Mouse (Mus musculus): ENCODE measurements at regions not wholly inside any gene's neighbourhood (a gene's known extent, or its start where the extent isn't known, plus 50 kb on each side); places are given as distances from the start of the nearest gene placed in this dataset.

DNA sequence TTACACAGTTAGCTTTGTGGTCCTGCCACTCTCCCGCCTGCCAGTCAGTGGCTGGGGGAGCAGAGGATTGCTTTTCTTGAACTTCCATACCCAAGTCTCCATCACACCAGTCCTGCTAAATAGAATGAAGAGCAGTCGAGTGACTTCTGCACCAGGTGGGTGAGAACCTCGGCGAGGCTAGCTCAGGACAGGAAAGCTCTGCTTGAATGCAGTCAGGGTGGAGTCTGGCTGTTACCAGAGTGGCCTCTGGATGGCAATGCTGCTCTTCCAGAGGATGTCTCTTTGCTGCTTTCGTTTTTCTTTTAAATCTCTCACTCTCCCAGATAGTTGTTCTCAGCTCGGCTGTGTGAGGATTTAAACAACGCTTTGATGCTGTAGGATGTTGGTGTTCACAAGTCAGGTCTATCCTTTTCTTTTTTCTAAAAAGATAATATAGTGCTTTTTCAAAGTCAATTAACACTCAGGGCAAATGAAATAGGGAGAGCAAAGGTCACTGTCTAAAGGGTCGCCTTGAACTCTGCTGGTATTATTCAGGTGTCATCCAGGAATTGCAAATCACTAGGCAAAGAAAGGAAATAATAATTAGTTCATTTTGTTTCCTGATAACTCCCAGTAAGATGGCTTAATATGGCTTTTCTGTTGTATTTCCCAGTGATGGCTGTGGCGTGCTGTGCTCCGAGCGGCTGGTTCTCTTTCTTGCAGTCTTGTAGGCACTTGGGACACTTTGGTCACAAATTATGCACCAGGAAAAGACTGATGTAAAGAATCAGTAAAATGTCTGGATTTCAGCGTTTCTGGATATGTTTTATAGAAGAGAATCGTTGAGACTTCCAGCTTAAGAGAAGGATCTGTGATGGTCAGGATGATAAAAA, 368.8 kb downstream of the D3Ertd751e start:
- DNase-seq (ENCODE audit: extremely low spot score in 1 of 2, low spot score in 1 of 2), result peak; percentile 48 to 58

DNA sequence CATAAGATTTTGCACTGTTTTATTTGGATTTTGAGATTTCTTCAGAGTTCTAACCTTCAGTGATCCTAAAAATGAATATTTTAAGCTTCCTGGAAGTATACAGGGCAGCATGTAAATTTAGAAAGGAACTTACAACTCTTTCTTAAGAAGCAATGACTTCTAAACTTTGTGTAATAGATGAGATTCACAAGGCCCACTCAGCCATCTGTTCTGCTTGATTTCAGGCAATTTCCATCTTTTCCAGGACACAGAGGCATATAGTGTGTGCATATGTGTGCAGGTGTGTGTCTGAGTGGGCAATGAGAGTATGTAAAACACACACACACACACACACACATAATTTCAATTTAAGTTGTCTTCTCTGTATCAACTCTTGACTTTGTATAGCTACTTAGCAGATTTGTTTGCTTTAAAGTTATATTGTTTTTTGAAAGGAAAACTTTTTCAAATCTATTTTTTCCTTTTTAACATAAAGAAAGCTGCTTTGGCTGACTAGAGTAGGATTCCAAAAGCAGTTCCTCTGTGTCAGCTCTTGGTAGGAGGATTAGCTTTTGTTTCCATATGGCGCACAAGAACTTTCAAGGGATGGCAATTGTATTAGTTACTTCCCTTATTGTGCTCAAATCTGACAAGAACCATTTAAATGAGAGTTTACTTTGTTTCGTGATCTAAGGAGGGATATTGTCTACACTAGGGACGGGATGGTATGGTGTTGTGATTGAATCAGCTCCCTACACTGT, 387.6 kb downstream of the D3Ertd751e start:
- no peak for DNase-seq (ENCODE audit: extremely low spot score in 1 of 2, low spot score in 1 of 2)

DNA sequence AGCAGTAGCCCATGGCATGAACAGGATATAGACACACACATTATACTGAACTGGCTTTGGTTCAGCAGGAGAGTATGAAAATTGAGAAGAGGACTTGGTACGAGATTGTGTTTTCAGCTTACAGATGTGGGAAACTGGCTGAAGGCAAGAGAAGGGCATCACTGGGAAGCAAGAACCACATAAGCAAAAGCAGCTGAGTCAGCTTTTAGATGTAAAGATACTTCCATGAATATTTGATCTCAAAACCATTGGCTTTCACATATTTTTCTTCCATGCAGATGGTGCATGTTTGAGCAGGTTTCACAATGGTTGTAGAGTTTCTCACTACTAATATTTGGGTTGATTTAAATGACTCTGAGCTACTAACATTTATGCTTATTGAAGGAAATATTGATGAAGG, 389.9 kb downstream of the D3Ertd751e start:
- DNase-seq (ENCODE audit: extremely low spot score in 1 of 2, low spot score in 1 of 2), result no peak

DNA sequence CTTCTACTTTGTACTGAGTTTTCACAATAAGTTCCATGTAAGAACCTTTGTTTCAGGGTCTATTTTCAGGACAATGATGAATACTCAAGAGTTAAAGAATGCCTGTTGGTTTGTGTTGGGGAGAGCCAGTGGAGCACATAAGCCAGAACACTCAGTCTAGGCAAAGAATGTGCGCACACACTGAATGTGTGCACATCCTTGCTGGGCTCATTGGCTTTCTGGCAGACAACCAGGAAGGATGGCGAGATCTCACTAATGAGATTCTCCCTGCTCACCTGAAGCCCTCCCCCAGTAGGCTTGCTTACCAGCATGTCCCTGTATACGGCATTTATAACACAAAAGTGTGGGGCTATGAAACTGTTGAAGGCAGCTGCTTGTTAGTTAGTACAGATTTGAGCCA, 411.0 kb downstream of the D3Ertd751e start:
- no peak for DNase-seq (ENCODE audit: extremely low spot score in 1 of 2, low spot score in 1 of 2)

DNA sequence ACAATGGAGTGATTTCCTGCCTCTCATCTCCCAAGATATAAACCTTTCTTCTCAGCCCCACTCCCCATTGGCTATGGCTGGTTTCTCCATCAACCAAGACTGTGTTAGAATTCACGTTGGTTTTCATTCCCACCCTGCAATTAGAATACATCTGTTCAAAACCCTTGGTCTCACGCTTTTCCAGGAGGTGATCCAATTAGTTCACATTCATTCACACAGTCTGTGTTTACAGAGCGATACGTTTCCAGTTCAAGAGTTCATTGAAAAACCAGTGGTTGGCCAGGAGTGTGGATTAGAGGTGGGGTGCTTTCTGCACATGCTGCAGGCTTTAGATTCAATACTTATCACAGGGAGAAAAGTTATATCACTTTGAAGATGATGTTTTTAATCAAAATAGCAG, 412.5 kb downstream of the D3Ertd751e start:
- no peak for DNase-seq (ENCODE audit: extremely low spot score in 1 of 2, low spot score in 1 of 2)

DNA sequence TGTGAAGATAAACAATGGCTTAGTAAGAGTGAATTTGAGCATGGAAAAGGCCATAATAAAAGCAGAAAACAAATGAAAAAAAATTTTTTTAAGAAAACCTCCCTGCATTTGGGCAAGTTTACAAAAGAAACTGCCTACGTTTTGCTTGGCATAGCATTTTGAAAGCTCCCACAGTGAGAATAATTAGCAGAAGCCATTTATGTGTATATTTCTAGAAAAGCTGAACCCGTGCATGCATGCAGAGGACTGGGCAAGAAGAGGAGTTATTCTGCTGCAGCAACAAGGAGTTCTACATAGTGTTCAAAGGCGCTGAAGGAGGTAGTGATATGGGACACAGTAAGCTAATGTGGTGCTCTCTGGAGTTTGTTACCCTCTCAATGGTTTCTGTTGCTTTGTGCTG, 421.3 kb downstream of the D3Ertd751e start:
- DNase-seq (ENCODE audit: extremely low spot score in 1 of 2, low spot score in 1 of 2), result no peak

DNA sequence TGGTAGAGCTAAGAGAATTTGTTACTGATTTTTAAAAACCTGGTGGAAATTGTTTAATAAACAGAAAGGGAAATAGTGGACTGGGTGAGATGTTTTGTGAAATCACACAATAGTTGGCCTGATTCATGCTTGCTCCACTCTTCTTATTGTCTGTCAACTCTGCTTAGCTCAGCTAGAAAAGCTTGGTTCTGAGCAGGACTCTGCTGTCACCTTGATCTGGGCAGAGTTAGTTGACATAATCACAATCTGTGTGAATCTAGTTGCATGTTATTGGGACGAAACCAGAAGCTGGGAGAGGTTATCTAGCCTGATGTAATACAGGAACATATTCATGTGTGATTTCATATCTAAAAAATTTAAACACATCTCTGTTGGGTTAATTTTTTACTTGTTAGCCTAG, 456.8 kb downstream of the D3Ertd751e start:
- DNase-seq (ENCODE audit: extremely low spot score in 1 of 2, low spot score in 1 of 2), result no peak

DNA sequence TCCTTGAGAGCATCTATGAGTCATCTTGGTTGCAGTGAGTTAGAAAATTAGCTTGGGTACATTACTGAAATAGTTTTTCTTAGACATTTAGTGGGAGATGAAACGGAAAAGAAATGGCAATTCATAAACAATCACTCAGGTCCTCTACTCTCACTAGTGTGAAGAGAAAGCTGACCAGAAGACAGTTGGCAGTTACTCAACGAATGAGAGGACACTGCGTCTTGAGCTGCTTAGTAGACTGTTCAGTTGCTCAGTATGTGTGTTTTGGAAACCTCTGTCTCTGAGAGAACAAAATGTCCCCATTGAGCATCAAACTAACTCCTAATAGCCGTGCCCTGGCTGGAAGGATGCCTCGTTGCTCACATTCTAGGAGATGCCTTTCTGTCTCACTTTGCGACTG, 459.0 kb downstream of the D3Ertd751e start:
- no peak for DNase-seq (ENCODE audit: extremely low spot score in 1 of 2, low spot score in 1 of 2)

DNA sequence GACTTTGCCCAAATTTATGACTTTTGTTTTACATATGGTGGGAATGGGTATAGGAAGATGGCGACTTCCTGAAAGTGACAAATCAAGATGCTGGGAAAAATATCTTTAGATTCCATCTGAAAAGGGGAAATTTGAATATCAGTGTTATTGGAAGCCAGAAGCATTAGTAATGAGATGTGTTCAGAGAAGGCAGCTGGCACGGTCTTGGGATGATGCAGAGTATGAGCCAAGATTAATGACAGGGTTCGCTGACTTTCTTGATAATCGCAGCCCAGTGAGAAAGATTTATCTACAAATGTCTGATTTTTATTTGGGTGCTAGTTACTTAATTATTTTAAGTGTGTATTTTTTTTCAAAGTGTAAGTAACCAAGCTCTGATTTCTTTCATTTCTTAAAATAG, 463.2 kb downstream of the D3Ertd751e start:
- DNase-seq (ENCODE audit: extremely low spot score in 1 of 2, low spot score in 1 of 2), result no peak

DNA sequence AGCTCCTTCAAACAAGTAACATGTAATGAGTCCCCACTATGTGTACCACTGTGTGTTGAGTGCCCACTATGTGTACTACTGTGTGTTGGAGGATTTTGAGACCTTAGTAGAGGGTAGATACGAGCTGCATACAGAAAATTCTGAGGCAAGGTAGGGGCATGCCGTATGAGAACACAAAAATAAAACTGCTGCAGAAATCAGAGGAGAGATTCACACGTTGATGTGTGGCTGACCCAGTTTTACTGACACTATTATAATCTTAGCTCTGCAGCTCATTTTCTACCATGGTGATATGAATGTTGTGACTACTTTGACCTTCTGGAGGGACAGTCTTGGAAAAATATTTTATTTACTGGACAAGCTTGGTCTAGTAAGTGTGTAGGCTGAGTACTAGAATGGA, 469.0 kb downstream of the D3Ertd751e start:
- no peak for DNase-seq (ENCODE audit: extremely low spot score in 1 of 2, low spot score in 1 of 2)

DNA sequence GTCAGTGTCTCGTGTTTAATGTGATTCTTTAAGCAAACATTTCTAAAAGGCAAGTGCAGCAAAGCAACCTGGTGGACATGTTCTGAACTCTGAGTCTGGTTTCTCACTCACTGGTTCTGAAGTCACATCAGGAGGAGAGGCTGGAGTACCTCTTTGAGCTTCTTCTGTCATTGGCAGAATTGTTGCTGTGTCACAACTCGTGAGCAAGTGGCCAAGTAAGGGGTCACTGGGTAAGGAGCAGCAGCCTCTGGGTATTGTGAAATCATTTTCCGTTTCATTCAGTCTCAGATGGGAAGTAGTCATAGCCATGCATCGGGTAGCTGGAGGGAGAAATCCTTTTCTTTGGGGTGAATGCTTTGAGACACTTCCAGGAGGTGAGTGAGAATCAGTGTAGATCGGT, 470.0 kb downstream of the D3Ertd751e start:
- DNase-seq (ENCODE audit: extremely low spot score in 1 of 2, low spot score in 1 of 2), result no peak

DNA sequence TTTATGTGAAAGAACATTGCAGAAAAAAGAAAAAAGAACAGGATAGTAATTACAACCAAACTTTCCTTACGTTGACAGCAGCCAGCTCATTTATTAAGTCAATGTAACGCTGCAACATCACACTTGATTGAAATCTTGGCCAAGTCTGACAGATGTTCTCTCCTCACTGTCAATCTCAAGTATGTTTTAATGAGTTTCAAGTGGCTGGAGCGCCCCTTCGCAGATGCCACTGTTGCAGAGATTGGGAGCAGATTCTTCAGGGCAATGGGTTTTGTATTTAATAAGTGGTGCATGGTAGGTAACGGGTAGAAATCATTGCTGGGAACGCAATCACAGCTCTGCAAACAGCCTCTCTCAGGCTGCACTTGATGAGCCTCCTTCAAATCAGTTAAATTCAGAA, 470.8 kb downstream of the D3Ertd751e start:
- no peak for DNase-seq (ENCODE audit: extremely low spot score in 1 of 2, low spot score in 1 of 2)

DNA sequence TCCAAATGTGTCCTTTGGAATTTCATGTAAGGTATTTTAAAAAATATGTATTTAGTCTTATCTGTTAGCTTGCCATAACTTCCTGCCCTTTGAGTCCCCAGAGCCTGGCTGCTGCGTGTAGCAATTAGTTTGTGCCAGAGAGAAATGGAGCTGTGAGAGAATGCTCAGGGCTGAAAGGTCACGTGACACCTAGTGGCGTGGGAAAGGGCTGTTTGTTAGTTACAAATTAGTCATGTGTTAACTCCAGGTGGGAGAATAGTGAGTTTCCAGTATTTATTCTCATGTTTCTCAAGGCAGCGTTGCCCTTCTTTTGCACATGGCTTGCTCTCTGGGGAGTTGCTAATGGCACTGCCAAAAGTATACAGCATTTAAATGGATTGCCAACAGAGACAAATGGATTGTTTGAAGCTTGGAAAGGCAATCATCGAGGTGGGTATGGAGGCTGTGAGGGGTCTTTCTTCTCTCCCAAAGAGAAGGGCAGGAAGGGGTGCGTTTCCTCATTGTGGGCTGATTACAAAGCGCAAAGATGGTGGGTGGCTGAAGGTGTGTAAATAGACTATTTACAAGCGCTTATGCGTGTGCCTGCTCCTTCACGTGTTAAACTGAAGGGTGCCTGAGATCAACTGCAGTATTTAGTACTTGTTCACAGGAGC, 472.3 kb downstream of the D3Ertd751e start:
- no peak for DNase-seq (ENCODE audit: extremely low spot score in 1 of 2, low spot score in 1 of 2)

DNA sequence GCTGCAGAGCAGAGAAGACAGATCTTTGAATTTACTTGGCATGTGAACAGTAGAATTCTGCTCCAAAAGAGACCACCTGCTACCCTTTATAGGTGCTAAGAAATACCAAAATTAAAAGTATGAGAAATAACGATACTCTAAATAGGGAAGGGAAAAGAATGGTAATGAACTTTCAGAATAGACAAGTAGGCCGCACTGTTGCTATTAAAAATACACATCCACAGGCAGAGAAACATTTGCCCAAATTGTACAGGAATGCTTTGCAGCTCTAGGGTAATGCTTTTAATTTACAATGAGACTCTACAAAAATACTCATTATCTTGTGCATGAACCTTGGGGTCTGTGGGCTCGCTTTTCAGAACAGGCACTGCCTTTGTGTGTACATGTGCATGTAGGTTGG, 476.3 kb downstream of the D3Ertd751e start:
- no peak for DNase-seq (ENCODE audit: extremely low spot score in 1 of 2, low spot score in 1 of 2)

DNA sequence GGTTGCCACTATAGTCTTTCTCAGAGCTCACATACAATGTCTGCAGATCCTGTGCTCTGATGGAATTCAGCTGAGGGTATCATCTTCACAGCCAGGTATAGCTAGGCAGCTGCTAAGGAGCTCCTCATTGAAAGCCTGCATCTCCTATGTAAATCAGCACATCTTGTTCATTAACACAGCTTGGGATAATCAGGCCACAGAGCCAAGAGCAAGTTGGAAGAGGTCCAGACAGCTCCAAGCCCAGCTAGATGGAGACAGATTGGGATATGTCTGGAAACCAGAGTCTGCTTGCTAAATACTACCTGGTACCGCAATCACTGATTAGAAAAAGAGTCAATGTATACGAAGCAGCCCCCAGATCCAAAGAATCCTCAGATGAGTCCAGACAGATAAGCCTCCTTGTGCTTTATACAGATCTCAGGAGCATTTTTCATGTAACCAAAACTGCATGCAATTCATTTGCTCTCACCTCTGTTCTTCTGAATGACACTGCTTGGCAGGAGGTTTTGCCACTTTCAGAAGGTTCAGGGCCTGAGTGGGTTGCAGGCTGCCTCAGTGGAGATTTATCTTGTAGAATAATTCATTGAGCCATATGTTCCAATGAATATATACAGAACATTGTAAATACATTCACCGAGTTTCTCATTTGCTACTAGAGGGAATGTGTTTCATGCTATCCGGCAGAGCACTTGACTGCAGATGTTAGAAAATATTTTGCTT, 485.4 kb downstream of the D3Ertd751e start:
- DNase-seq (ENCODE audit: extremely low spot score in 1 of 2, low spot score in 1 of 2), result peak; percentile 24 to 25

DNA sequence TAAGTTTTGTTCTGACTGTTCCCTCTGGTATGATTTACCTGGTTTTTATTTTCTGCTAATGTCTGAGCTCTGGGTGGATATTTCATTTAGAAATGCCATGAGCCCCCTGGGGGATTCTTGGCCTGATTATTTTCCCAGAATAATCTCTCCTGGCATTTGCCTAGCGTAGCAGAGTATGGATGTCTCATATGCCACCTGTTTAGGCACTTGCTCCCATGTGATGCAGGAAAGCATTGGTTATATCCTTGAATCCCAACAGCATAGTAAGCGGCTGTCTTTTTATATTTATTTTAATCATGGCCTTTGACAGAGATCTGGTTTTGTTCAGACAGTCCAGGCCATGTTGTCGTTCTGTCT, 486.0 kb downstream of the D3Ertd751e start:
- no peak for DNase-seq (ENCODE audit: extremely low spot score in 1 of 2, low spot score in 1 of 2)

DNA sequence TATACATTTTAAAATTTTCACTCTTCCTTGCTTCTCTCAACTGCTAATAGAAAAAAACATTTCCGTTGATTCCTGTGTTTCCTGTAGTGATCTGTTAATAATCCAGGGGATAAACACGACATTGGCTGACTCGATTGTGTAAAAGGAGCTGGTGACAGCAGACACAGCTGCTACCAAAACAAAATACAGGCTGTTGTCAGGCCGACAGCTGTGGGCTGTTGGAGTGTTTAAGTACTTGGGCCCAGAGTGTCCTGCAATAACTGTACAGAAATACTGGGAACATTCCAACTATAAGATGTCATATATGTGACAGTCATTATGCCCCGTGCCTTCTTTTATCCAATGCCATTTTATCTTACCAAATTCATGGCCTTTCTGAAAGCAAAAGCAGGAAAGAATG, 489.9 kb downstream of the D3Ertd751e start:
- no peak for DNase-seq (ENCODE audit: extremely low spot score in 1 of 2, low spot score in 1 of 2)

DNA sequence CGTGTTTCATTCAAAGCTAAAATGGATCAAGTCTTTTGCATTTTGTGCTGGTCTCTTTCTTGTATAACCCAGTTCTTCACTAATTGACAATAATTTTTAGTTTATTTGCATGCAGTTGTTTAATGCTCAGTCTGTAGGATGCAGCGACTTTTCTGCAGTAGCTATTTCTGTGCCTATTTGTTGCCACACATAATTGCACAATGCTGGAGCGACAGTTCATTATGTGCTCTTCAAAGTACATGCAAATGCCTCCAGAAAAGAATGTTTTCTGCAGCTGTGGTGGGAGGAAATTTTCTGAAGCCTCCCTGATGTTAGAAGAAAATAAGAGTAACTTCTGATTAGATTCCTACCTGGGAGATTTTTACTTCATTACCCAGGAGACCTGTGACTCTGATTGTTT, 491.3 kb downstream of the D3Ertd751e start:
- DNase-seq (ENCODE audit: extremely low spot score in 1 of 2, low spot score in 1 of 2), result no peak

DNA sequence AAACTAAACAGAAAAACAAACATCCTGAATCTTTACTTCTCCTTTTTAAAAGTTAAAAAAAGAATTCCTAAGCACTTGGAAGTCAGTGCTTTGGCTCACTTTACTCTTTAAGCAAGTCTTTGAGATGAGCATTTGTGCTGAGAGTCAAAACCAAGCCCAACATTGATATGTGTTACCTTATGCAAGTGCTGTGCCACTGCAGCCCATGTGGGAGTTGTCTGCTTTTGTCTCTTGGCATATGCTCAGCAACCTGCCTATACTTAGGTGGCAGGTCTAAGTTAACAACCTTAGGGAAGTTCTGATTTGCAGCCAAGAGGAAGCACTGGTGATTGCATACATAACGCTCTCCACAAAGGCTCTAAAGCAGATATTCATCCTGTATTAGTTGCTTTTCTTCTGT, 493.1 kb downstream of the D3Ertd751e start:
- no peak for DNase-seq (ENCODE audit: extremely low spot score in 1 of 2, low spot score in 1 of 2)

Measured in layer of hippocampus, postnatal 25 days (tissue).